In the genomic region with DNA sequence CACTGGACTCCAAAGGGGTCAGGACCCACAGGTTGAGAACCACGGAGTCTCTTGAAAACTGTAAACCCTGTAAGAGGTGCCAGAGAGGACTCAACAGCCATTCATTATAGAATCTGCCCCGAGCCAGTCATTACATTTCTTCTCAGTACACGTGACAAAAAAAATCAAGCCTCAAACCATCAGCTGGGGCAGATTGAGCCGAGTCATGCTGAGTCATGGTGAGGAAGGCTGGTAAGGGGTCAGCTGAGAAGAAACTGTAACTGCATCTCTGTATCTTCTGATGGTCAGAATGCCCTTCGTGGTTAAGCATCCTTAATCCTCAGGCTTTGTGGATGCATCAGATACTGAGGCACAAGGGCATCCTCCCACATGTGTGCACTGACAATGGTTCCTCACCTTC, we compare ENCODE assay signal across 21 mouse cellular contexts.
DNase-seq lines count a peak whose midpoint lies in the region; TF ChIP-seq lines count a peak whose summit lies in the region.
"Had no signal": no experiment of that assay in that cellular context is flagged by ENCODE, and none has a peak within 500 bp of the region (broad histone marks: within the 10 kb centered on the region; RNA-seq: fewer than 3 reads in every experiment).

No protein-coding gene starts in this region.

- peaks cover 0 to 3% of the 10 kb centered on the region in 2 experiments; a peak in 1 of 4 replicates for H3K4me1 ChIP-seq in ES-E14 (ENCODE audit: control insufficient read depth in 2 of 2, insufficient read depth in 2 of 2, low read length in 2 of 2, poor library complexity in 1 of 2)

- in situ Hi-C loops in ES-E14 (cut with MboI; ENCODE audit: low sequenced_read_pairs in 2 of 2, unreplicated experiment in 2 of 2) = no loop called here

- no peak overlapping the region for H3K27ac ChIP-seq in ES-E14 (ENCODE audit: insufficient read depth, low read depth, low read length, poor library complexity, severe bottlenecking)
- H3K27ac ChIP-seq: forebrain, embryonic 13.5 days; heart, embryonic 10.5 days; hindbrain, embryonic 14.5 days; kidney, embryonic 15.5 days; limb, embryonic 13.5 days had no signal

- no peak overlapping the region for H3K9ac ChIP-seq in ES-E14 (ENCODE audit: insufficient read depth, low read depth, low read length, poor library complexity, severe bottlenecking)
- H3K9ac ChIP-seq: forebrain, embryonic 13.5 days; hindbrain, embryonic 14.5 days; kidney, embryonic 15.5 days; limb, embryonic 13.5 days had no signal

- no peak overlapping the region for H3K4me3 ChIP-seq in ES-E14 (ENCODE audit: insufficient read depth in 1 of 2, low read depth in 1 of 2, low read length in 2 of 2, poor library complexity in 1 of 2, severe bottlenecking in 1 of 2)
- H3K4me3 ChIP-seq: forebrain, embryonic 13.5 days; heart, embryonic 10.5 days; kidney, embryonic 15.5 days; limb, embryonic 13.5 days had no signal

- H3K36me3 ChIP-seq in ES-E14 (ENCODE audit: control insufficient read depth, insufficient read depth, low read length, poor library complexity, severe bottlenecking) = no peaks in the 10 kb centered on the region
- H3K36me3 ChIP-seq: heart, embryonic 10.5 days; kidney, embryonic 15.5 days; limb, embryonic 13.5 days had no signal

- DNase-seq in 3T3-L1 (ENCODE audit: low read depth, low spot score) (peak; percentile 77), 416B (ENCODE audit: low read depth) (peak; percentile 26), ES-E14 (ENCODE audit: low read depth, low spot score) (no peak), R1 (ENCODE audit: low read depth, low spot score) (peak; percentile 31)
- no peak for DNase-seq in B cell, adult 2 months
- DNase-seq in kidney, adult 8-10 months = no peak
- DNase-seq in layer of hippocampus, adult 18-20 months (ENCODE audit: low spot score in 2 of 2) = no peak
- no peak for DNase-seq in thymus, postnatal 36 days
- DNase-seq: adrenal gland, postnatal 14 days; cerebellum, adult 8-10 months; cerebellum, postnatal 25 days; gastrocnemius, postnatal 10 days; kidney, adult 11 months; kidney, postnatal 25 days; lung, postnatal 4 days; midbrain, embryonic 14.5 days had no signal

- no peaks in the 10 kb centered on the region for H3K9me3 ChIP-seq in ES-E14 (ENCODE audit: control insufficient read depth, insufficient read depth, low read depth, low read length)
- H3K9me3 ChIP-seq: forebrain, embryonic 13.5 days; heart, embryonic 10.5 days; kidney, embryonic 15.5 days; limb, embryonic 13.5 days had no signal

TF ChIP-seq in ES-E14, 5 proteins besides CTCF, POLR2A, EP300 and RAD21:
- TF ChIP-seq CHD2 (IDR thresholded peaks at IDR 0.05; ENCODE audit: low read depth, low read length) (peak; percentile 63), ZNF384 (IDR thresholded peaks at IDR 0.05; ENCODE audit: low read depth, low read length) (no peak), MAFK (IDR thresholded peaks at IDR 0.05; ENCODE audit: insufficient read depth, low read depth, low read length) (peak; percentile 87)

Comparison
In these comparisons a context has a peak if more than half of its experiments do, and no peak if none do; other contexts are left out.
1. DNase-seq: peak in 3T3-L1 (single experiment), 416B (single experiment) and R1 (single experiment); none in ES-E14 (single experiment), B cell, adult 2 months (0 of 2), kidney, adult 8-10 months (0 of 2), layer of hippocampus, adult 18-20 months (0 of 2) and thymus, postnatal 36 days (0 of 2).